Mouse (Mus musculus) cerebellum, postnatal 4 days (tissue): ENCODE results near the gene Barhl1.
A peak's percentile ranks its signal among the peaks of the same experiment; 100 is the strongest.

Experiments used
- DNase-seq, 2 experiments: peaks; one replicate each; pipeline ENCODE4 v3.0.0; 2022; ENCODE audit warnings: low spot score in 2 of 2, mixed read lengths in 1 of 2

The Barhl1 gene

DNA sequence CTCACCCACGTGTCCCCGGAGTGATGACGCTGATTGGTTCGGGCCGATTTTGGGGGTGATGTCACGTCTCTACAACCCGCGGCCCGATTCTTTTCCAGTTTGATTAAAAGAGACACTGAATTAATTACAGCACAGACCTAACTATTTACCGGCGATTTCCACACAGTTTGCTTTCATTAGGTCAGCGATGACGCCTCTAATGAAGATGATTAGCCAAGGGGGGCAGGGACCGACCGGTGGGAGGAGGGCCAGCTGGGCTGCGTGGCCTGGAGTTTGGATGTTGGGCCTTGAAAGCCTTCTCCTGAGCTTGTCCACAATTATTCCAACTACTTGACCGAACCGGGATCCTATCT is at the start of gene Barhl1:
Gene Barhl1, minus strand, starts transcription at position 156 of the 353 bp plus-strand sequence.
- DNase-seq = peak in 1 of 2 experiments; percentile 56

- DNase-seq = no peak
Measured at GRCm38 (mm10) chr2:28963565-28963964, 47.1 kb upstream of the Barhl1 start.

DNA sequence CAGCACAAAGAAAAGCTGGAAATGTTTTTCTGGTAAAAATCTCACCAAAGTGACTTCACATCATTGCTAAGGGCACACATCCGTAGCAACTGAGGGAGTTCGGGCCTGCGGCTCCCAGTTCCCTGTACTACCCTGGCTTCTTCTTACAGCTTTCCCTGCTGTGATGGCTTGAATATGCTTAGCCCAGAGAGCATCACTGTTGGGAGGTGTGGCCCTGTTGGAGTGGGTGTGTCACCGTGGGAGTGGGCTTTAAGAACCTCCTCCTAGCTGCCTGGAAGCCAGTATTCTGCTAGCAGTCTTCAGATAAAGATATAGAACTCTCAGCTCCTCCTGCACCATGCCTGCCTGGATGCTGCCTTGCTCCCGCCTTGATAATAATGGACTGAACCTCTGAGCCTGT is 45.2 kb upstream of the Barhl1 start:
- DNase-seq = no peak

DNA sequence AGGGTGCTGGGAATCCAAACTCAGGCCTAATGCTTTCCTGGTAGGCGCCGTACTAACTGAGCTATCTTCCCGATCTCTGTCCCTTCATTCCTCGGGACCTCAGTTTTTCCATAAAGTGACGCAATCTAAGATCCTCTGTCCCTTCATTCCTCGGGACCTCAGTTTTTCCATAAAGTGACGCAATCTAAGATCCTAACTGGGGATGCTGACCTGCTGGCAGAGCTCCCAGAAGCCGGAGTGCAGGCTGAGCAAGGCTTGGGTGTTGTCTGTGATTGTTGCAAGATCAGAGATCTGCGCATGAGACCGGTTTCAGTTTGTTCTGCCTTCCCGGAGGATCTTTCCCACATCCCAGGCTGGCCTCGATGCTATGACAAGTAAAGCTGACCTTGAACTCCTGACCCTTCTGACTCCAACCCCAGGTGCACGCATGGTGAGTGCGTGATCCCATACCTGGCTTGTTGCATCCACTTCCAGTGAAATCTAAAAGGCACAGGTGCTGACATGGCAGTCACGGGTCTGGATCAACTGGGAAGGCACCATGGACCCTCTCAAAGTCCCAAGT is 44.6 kb upstream of the Barhl1 start:
- DNase-seq = no peak

DNA sequence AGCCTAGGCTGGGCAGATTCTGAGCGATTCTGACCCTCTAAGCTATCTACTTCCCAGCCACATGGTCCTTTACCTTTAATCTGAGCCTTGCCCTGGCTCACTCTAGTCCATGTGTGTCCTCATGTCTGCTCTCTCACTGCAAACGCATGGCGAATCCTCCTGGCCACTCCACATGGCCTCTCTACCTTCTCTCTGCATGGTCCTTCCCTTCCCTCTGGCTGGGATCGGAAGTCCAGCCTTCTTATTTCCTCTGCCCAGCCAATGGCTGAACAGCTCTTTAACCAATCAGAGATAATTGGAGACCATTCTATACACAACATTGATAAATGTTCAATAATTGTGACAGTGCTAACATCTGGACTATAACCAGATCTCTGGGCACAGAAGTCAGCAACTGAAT is 40.4 kb upstream of the Barhl1 start:
- DNase-seq = no peak

DNA sequence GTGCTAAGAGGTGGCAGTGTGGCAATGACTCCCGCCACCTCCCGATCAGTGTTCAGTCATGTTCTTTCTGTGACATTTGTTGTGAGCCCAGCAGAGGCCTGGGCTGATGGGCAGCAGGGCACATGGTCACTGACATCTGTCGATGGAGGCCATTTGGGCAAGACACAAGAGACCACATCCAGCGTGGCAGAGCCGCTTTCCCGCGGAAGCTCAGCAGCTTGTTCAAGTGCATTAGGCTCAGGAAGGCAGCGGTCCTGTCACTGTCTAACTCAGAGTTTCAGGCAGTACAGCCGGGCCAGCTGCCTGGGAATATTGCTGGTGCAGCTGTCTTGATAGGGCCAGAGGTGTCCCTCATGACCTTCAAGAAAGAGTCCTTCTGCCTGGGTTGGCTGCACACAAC is 38.1 kb upstream of the Barhl1 start:
- DNase-seq = no peak

- DNase-seq = no peak
Measured at GRCm38 (mm10) chr2:28952981-28953380, 36.5 kb upstream of the Barhl1 start.

DNA sequence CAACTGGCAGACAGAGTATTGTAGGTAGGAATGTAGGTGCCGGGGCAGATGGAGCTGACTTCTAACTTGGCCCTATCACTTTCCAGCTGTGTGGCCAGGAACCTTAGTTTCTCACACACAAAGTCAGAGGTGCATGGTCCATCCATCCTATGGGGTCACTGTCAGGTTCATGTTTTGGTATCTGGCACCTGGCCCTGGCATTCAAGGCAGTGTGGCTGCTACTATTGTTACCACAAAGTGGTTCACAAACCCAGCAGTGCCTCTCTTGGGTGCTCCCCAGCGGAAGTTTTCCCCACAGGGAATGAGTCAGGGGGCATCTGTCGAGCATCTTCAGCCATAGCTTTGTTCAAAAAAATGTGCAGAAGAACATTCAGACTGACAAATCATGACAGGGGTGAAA is 29.8 kb upstream of the Barhl1 start:
- DNase-seq = no peak

DNA sequence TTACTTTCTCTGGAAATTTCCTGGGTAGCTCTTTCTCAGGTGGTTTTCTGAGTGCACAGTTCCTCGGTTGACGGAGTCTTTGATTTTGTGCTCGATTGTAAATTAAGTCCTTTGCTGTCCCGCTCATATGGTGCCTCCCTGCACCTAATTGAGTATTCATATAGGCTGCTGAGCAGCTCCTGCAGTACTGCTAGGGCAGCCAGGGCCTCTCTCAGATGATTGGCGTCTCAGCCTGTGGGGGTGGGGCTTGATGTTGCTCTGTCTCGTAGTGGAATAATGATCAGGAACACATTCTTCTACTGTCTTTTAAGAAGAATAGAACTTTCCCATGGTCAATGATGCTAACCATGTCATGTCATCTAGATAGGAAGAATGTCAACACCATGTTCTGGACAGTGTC is 28.9 kb upstream of the Barhl1 start:
- DNase-seq = no peak

- no peak for DNase-seq
Measured at GRCm38 (mm10) chr2:28943666-28944516, 27.4 kb upstream of the Barhl1 start.

- no peak for DNase-seq
Measured at GRCm38 (mm10) chr2:28938997-28939396, 22.5 kb upstream of the Barhl1 start.

DNA sequence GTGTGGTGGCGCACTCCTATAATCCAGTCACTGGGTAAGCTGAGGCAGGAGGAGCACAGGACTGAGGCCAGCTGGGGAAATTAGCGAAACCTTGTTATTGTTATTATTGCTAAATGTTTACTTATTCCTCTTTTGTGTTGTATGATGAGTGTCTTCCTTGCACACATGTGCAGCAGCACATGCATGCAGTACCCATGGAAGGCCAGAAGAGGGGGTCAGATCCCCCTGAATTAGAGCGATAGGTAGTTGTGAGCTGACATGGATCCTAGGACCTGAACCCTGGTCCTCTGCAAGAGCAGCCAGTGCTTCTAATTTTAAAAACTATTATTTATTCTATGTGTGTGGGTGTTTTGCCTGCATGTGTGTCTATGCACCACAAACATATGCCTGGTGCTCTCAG is 14.1 kb upstream of the Barhl1 start:
- no peak for DNase-seq

GRCm38 (mm10) chr2:28923912-28924311 is 7.4 kb upstream of the Barhl1 start:
- peak; percentile 87 for DNase-seq

GRCm38 (mm10) chr2:28919001-28919400 is 2.5 kb upstream of the Barhl1 start:
- no peak for DNase-seq

DNA sequence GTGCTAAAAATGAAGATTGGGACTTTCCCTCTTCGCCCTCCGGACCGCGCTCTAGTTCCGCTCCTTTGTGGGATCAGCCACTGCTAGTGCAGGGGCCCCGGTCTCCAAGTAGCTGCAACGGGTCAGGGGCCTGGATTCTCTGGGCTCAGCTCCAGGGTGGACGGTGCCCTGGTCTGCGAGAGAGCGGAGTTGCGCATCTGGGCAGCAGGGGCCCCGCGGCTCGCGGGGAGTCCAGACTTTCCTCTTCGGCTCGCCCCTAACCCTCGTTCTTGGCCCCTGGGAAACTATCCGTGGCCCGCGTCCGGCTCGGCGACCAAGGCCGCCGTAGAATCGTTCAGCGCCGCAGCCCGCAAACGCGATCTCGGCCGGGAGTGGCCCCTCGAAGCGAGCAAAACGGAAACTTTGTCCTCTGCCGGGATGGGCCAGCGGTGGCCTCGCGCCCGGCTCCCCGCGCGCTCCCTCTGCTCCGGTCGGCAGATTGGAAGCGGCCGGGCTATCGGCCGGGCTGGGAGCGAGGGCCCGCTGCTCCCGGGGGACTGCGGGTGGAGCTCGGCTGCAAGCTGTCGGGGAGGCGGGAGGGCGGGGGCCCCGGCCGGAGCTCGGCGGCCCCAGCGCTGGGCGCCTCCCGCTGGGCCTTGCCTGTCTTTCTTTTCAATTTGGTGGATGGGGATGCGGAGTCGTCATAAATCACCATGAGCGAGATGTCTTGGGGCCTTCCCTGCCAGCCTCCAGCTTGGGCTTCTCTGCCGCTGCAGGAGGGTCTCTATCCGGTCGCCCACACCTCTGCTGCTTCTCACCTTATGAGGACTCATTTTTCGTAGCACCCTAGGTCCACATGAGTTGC is 1.3 kb upstream of the Barhl1 start:
- DNase-seq = peak in 1 of 2 experiments; percentile 70

- DNase-seq = no peak
Measured at GRCm38 (mm10) chr2:28917156-28917517, 669 bp upstream of the Barhl1 start.

DNA sequence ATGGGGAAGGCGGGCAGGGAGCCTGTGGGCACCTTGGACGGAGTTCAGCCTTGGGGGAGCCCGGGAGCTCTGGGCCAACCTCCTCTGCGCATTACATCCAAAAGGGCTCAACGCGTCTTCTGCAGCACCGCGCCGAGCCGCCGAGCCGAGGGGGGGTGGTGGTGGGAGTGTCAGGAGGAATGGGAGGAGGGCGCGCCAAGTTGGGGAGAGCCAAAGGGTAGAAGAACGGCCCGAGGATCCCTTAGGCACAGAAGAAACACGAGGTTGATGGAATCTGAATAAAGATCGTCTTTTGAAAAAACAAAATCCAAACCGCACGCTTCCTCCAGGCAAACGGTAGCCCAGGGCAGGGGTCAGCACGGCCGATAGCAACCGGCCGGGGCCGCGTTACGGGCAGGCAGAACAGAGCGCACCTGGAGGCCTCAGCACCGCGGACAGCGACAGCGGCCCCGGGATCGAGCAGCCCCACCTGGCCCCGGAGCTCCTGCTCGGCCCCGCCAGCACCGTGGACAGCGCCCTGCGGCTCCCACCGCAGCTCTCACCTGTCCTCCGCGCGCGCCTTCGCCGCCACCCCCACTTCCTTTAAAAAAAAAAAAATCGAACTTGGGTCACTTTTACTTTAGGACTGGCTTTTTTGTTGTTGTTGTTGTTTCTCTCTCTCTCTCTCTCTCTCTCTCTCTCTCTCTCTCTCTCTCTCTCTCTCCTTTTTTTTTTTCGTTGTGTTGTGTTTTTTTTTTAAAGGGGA is 528 bp downstream of the Barhl1 start:
- peak in 1 of 2 experiments; percentile 67 for DNase-seq

DNA sequence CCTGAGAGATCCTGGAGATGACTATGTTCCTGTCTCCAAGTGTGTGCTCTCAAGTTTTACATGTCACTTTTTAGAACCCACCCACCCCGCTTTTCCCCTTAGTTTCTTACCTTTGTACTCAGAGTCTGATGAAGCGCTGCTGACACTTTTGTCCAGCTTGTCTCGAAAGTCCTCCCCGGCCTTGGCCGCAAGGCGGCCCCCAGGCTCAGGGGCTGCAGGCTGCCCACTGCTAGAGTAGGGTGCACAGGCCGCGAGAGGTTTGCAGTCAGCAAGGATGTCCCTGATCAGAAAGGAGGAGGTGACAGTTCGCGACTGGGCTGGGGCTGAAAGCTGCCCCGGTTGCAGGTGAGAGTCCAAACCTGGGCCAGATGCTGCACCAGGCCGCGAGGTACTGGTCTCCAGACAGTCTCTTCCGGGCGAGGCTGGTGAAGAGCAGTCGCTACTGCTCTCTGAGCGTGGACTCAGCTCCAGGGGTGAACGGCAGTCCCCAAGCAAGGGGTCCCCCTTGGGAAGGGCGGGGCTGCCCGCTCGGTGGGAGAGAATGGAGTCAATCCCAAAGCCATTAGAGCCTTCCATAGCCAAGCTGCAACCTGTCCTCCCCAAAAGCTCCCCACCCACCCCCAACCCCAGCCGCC is 1.2 kb downstream of the Barhl1 start:
- peak in 1 of 2 experiments; percentile 48 for DNase-seq

- DNase-seq = no peak
Measured at GRCm38 (mm10) chr2:28914121-28914520, 2.3 kb downstream of the Barhl1 start.

GRCm38 (mm10) chr2:28912961-28913360 is 3.5 kb downstream of the Barhl1 start:
- DNase-seq = no peak

GRCm38 (mm10) chr2:28912039-28912700 is 4.3 kb downstream of the Barhl1 start:
- DNase-seq = no peak
